Mouse (Mus musculus): ENCODE data around the gene Cad.

DNA sequence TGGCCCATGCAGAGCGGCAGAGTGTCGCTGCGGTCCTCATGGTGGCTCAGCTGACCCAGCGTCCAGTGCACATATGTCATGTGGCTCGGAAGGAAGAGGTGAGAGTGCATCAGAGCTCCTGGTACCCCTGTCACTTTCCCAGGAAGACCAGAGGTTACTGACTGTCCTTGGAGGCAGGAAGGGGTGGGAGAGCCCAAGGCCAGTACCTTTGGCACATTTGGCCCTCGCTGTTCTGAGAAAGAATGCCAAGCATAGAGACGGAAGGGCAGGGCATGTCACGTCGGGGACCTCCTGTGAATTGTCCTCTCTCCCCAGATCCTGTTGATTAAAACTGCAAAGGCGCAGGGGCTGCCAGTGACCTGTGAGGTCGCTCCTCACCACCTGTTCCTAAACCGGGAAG lies 18.6 kb downstream of the Cad start:
- TF ChIP-seq EP300 (IDR thresholded peaks at IDR 0.05; ENCODE audit: low read depth) (no peak), CTCF (IDR thresholded peaks at IDR 0.05; ENCODE audit: low read depth) (no peak)

All from liver, postnatal 0 days (tissue).